Mouse (Mus musculus) cerebellum, adult 2 months (tissue): Measurements from ENCODE around the gene Garnl3.

Experiments
- CTCF ChIP-seq: fragments of 200-500 bp; IDR thresholded peaks from 2 replicates; pipeline ENCODE4 v1.5.1; 2011; ENCODE audit warnings: low read depth, mild to moderate bottlenecking, control low read depth, low read length, moderate library complexity, borderline replicate concordance; ENCODE audit not compliant: insufficient read depth
- POLR2A ChIP-seq: fragments of 200-500 bp; IDR thresholded peaks from 2 replicates; pipeline ENCODE4 v1.6.1; 2011; ENCODE audit warnings: low read length, control low read depth, borderline replicate concordance; ENCODE audit not compliant: insufficient read depth

GRCm38 (mm10) chr2:33179930-33180630, 48.6 kb upstream of the Garnl3 start:
- TF ChIP-seq CTCF: no peak
- no peak for TF ChIP-seq POLR2A
